Mouse (Mus musculus) heart, postnatal 0 days (tissue): ENCODE results near the gene Mob3b.

Source experiments
- CTCF ChIP-seq: IDR thresholded peaks from 2 replicates; pipeline ENCODE4 v1.5.1; 2016; ENCODE audit warnings: antibody characterized with exemption, control low read depth, low read depth
- EP300 ChIP-seq: IDR thresholded peaks from 2 replicates; pipeline ENCODE4 v1.6.1; 2016; ENCODE audit warnings: antibody characterized with exemption, low read depth

- TF ChIP-seq CTCF (no peak), EP300 (no peak)
Measured at GRCm38 (mm10) chr4:35091157-35091784, 66.0 kb downstream of the Mob3b start.
